Mouse (Mus musculus) 416B (cell line): ENCODE data around the gene Foxk1.
A peak's percentile ranks its signal among the peaks of the same experiment; 100 is the strongest.

Experiments used
- DNase-seq: peaks from one replicate; pipeline ENCODE4 v3.0.0; 2011; ENCODE audit warnings: low read depth

Foxk1 gene

DNA sequence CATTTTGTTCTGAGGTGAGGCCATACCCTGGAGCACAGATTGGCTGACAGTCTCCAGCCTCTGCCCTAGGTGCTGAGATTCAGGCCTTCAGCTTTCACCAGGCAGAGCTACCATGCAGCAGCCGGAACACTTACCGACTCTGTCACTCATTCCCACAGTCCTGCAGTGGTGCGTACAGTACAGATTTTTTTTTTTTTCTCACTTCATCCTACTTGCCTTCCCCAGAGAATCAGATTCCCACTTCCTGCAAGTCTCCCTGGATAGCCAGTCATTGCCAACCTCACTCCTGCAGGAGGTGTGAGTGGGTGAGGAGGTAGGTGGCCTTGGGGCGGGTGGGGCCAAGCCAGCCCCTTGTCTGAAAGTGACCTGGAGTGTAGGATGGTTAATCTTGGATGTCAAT, 19.0 kb downstream of the Foxk1 start:
- no peak for DNase-seq

DNA sequence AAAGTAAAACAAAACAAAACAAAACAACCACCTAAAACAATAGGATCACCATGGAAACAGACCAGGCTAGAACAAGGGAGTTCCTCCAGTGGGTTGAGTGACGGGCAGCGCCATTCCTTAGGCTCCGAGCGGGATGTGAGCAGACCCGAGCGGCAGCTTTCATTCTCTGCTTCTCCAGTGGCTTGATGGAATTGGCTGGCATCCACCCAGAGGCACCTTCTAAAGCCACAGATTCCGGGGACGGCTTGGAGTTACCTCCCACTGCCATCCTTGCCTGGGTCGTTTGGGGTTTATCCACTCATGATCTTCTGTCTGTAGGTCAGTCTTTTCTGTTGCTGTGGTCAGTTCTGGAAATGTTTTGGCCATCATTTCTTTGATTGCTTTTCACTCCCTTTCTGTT, 19.6 kb downstream of the Foxk1 start:
- no peak for DNase-seq

DNA sequence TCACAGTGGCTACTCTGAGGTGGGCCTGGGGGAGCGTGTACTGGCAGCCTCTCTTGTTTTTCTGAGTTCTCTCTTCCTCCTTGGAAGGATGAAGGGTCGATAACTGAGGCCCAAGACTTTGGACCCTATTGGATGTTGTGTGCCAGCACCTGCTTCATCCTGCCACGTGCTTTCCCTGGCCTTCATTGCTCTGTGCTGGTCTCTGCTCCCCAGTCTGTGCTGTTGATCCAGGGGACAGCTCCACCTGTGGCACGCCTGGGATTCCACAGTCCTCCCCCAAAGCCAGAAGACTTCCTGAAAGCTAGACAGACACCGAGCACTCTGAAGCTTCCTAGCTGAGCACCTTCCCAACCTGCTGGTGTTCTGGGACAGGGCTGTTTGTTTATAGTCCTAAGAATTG, 20.6 kb downstream of the Foxk1 start:
- no peak for DNase-seq

DNA sequence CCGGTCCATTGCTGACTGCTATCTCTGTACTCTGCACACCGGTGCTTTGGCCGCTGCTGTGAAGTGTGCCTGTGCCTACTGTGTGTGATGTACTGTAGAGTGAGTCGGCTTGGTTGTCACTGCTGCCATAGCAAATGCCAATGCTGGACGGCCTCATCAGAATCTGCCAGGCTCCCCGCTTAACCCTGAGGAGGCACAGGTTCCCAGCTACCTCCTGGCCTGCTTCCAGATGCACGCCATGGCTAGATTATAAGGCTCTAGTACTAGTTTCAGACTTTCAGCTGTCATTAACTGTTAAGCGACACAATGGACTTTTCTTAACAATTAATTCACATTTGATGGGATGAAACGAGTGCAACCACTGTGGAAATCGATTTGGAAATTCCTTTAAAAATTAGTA, 21.8 kb downstream of the Foxk1 start:
- no peak for DNase-seq

DNA sequence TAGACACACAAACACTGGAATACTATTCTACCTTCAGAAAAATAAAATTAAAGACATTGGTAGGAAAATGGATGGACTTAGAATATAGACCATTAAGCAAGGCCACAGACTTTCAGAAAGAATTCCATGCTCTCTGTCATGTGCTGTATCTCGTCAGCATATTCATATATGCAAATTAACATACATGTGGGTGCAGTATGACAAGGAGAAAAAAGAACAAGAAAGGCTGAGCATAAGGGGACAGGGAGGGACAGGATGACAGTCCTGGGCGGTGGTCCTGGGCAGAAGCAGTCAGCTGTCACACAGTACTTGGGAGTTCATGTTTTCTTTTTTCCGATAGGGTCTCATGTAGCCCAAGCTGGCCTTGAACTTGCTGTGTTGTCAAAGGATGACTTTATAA, 22.4 kb downstream of the Foxk1 start:
- DNase-seq = no peak

DNA sequence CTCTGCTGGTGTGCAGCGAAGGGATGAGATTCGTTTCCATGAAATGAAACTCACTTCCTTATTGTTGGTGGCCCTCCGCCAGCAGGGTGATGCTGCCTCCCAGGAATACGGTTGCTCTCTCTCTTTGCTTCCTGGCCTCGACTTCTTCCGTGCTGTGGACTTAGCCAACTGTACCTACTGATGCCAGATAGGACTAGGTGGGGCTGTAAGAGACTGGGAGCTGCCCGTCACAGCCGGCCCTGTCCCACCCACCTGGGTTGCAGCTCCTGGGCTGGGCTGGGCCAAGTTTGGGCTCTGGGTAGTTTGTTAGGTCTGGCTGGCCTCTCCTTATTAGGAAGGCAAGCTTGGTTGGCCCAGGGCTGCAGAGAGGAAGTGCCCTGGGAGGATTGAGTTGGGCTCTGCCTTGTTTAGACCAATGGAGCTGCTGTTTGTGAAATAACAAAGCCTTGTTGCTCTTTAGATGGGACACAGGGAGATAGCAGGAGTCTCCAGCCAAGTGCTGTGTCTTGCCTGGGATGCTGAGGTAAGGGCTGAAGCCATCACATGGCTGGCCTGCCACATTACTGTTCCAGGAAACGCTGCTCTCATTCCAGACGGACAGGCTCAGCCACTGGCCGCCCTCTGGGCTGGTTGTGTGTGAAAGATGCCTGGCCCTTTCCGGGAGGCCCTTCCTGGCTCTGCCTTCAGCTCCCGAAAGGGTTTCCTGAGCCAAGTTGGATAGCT, 23.5 kb downstream of the Foxk1 start:
- no peak for DNase-seq

DNA sequence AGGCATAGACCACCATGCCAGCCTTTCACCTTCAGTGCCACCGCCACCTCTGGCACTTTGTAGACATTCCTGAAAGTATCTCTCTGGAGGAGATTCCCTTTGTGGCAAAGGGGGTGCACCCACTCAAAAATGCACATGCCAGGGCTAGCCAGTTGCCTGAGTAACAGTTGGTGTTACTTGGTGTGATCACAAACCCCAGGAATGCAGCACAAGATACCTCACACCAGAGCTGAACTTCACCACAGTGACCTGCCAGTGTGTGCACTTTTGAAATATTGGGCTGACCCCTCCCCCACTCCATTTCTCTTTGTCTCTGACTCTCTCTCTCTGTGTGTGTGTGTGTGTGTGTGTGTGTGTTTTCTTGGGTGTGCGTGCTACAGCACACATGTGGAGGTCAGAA, 25.2 kb downstream of the Foxk1 start:
- no peak for DNase-seq

DNA sequence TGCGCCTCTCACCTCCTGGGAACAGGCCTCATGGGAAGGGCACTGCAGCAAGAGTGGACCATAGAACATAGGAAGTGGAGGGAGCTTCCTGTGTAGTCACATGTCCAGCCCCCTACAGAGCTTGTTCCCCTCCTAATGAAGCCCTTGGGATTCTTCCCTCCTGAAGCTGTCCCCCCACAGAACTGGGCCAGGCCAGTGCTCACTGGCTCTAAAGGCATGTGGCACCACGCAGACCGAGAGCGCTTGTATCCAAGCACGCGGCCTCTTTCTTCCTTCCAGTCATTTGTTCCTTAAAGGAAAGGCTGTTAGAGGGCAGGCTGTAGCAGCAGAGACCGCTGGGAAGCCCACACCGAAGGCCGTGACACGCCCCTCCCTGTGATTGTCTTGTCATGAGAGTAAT, 26.6 kb downstream of the Foxk1 start:
- DNase-seq = no peak

DNA sequence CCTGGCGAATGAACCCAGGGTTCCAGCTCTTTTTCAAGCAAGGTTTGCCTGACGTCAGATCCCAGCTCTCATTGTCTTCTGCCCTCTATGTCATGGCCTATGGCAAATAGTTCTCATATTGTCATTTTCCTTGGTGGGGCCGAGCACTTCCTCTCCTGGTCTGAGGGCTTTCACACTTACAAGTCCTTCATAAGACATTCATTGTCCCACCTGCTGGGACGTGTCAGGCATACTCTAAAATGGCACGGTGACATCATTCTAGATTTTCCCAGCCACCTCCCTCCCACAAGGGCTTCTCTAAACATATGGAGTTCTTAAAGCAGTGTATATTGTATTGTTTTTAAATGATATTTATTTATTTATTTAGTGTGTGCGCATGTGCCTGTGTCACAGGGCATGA, 27.4 kb downstream of the Foxk1 start:
- DNase-seq = no peak

DNA sequence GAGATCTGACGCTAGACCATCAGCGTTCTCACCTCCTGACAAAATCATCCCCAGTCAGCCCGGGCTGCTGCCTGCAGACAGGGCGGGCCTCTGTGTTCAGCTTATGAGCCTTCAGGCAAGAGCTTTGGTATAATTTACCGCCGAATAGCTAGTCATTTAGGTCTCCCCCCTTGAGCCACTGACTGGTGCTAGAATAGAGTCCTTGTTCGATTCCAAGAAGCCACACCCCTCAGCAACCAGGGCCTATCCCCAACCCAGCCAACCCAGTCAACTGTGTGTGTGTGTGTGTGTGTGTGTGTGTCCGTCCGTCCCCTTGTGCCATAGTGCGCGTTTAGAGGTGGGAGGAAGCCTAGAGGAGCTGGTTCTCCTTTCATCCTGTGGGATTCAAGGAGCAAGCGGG, 29.7 kb downstream of the Foxk1 start:
- DNase-seq = no peak

DNA sequence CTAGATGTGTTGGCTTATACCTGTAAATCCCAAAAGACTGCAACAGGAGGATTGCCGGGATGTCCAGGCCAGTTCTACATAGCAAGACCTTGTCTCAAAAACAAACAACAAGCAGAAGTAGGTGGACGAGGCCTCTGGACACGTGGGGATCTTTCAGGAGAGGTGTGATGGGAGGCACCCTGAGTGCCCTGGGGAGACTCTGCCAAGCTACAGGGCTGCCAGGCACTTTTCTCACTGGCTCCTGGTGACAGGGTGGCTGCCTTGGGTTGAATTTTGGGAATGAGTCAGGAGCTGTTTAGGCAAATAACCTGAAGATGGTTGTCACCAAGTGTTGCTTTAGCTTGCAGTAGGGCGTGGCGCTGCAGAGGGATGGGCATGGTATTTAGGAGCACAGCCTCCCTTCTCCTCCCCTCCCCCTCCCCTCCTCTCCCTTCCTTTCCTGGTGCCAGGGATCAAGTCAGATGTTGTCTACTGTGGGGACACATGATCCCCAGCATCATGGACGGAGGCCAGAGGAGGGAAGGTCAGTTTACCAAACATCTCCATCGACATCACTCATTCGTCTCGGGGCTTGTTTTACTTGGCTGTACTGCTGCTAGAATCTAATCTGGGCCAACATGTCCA, 30.6 kb downstream of the Foxk1 start:
- DNase-seq = no peak

DNA sequence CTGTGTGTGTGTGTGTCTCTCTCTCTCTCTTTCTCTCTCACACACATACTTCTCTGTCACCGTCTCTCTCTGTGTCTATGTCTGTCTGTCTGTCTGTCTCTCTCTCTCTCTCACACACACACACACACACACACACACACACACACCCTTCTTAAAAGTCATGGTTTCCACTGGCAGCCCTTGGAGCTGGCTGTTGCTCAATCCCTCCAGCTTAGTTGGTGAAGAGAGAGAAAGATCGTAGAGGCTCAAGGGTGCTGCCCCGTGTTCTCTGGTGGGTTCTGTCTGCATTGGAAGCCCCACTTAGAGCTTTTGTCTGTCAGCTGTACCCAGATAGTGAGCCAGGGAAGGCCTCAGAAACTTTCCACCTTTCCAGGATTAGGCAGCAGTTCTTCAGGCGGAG, 31.4 kb downstream of the Foxk1 start:
- no peak for DNase-seq

DNA sequence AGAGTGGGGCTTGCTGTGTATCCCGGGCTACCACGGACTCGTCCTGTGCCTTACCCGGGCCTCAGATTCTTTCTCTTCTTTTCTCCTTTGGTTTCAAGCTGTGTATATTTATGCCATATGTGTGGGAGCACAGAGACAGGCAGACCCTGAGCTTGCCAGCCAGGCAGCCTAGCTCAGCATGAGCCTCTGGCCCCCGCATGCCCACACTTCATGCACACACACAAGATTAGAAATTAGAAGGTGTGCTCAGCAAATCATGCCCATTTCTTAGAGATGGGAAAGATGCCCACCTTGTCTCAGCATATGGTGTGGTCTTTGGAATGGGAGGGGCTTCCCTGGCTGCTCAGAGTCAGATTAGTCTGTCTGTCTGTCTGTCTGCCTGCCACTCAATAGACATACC, 32.8 kb downstream of the Foxk1 start:
- DNase-seq = no peak

DNA sequence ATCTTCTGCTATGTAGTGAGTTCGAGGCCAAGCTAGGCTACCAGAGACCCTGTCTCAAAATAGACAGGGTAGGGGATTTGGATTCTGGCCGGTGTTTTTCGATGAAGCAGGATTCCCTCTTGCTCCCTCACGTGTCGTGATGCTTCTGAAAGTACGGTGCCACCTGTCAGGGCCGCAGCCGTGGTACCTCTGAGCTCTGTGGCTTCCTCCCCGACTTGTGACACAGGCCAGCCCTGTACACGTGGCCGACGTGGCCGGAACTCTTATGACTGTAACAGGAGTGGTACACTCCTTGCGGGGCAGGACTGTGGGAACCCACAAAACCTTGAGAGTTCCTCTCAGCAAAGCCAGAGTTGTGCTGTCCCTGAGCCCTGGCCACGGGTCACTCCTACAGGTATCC, 34.4 kb downstream of the Foxk1 start:
- no peak for DNase-seq

DNA sequence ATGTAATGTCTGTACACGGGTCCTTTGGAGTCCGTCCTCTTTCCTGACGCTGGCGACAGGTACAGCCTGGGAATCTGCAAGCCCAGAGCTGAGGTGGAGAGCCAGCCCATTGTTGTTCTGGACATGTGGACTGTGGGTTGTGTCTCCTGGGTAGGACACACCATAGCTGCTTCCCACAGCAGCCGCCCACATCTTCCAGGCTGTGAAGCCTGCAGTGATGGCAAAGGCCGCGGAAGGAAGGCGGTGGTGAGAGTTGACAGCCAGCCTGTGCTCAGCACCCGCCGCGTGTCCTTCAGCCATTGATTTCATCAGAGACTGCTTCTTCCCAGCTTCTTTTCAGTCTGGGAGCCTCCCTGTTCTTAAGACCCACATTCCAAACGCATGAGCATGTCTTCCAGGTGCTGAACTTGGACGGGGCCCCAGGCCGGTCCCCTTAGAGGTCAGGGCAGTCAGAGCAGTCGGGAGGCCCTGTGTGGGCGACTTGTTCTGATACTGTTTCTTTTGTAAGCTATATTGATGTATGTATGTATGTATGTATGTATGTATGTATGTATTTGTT, 37.2 kb downstream of the Foxk1 start:
- DNase-seq = no peak

DNA sequence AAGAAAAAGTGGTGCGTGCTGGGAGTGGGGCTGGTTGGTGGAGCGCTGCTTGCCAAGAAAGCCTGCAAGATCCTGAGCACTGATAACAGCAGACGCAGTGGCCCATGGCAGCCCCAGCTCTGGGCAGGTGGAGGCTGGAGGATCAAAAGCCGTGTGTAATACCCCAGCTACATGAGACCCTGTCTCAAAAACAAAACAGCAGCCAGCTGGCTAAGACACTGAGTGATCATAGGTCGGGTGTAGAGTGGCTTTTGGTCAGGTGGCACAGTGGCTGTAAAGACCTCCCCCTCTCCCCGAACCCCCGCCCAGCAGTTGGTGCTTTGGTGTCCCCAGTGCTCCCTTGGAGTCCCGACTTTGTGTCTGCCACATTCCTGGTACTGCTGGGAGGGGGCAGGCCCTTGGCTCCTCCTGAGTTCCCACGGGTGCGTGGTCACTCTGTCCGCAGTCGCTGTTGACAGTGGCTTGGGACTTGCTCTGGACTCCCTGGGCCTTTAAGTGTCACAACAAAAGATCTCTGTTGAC, 38.7 kb downstream of the Foxk1 start:
- peak; percentile 48 for DNase-seq

DNA sequence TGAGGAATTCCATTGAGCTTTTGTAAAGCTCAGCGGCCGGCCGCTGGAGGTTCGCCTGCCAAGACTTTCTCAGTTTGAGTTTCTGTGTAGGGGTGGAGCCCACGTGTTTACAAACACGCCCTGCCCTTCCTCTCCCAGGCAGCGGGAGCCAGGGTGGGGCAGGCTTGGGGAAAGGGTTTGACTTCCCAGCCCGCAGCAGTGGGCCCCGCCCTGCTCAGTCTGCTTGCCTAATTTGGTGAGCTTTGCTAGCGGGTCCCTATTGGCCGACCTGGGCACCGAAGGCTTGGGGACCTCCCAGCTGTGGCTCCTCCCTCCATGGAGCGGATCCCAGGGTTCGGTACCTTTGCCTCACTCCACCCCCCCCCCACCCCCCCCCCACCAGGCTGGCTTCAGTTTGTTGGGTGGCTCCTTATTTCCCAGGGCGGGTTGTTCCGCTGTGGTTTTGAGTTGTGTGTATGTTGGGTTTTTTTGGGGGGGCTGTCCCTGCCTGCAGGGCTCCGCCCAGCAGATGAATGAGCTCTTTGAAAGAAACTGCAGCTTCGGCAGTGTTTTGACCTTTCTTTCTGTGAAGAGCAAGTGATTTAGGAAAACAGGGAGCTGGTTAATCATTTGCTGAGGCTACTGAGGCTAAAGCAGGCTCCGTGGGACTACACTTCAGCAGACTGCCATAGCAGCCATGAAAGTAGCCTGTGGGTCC, 39.3 kb downstream of the Foxk1 start:
- peak; percentile 99 for DNase-seq

DNA sequence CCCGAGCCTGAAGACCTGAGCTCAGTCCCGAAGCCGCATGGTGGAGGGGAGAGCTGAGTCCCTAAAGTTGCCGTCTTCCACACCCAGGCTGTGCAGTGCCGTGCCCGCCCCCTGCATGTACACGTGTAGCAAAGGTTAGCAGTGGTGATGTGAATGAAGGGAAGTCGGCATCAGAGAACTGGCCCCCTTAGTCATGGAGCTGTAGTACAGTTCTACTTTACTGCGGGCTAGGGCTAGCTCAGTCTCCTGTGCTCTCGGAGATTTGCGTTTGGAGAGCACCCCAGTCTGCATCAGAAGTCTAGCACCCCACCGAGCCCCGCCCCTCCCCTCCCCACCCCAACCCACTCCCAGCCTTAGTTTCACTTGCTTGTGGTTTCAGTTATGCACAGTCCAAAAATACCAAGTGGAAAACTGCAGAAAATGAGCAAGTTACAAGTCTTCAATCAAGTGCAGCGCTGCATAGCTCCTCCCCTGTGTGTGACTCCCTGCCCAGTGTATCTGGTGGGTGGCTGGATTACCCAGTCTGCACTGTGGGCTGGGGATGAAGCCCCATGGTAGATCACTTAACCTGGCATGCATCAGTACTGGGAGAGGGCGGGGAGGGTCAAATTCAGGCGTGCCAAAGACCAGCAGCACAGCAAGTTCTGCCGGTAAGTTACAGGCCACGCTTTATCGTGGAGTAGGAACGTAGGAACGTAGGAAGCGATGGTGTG, 40.2 kb downstream of the Foxk1 start:
- DNase-seq = peak; percentile 62

DNA sequence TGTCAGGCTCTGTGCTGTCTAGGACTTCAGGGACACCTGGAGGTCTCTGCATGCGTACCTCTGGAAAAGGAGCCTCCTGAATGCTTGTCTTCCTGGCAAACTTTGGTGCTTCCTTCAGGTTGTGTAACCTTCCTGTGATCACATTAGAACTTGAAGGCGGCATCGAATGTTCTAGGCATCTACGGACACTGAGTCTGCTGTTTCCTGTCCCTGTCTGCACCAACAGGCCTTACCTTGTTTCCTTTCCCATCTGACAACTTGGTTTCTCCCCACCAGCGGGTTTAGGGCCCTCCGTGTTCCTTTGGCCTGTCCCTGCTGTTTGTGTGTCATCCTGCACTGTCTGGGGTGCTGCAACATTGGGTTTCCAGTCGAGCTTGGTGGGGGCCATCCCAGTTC, 40.7 kb downstream of the Foxk1 start:
- peak; percentile 39 for DNase-seq

DNA sequence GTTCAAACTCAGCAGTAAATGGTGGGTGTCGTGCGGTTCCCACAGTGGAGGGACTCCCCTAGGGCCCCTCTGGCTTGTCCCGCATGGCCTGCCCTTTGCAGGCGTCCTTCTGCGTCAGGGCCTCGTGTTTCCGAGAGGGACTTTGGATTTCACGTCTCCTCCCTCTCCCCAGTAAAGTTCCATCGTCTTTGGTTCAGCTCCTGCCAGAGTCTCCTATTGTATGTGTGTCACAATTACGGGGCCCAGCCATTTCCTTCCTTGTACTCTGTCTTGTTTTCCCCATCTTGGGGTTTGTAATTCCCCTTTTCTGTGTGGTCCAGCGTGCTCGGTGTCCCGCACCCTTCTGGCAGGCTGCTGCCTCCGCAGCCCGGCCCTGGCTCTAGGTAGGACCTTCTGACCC, 42.2 kb downstream of the Foxk1 start:
- no peak for DNase-seq

DNA sequence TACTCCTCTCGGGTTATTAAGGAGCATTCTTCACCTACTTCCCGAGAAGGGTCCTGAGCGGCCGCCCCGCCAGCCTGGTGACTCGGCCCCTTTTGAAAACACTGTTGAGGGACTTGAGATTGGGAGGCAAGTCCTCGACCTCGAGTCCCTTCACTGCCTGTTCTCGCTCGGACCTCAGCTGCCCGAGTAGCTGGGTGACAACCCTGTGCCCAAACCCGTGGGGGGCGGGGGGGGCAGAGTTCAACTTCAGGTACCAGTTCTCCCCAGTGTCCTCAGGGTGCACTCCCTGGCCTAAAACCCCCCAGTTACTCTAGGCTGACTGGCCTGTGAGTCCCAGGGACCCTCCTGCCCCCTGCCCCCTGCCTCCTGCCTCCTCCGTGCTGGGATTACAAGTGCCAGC, 42.7 kb downstream of the Foxk1 start:
- no peak for DNase-seq

DNA sequence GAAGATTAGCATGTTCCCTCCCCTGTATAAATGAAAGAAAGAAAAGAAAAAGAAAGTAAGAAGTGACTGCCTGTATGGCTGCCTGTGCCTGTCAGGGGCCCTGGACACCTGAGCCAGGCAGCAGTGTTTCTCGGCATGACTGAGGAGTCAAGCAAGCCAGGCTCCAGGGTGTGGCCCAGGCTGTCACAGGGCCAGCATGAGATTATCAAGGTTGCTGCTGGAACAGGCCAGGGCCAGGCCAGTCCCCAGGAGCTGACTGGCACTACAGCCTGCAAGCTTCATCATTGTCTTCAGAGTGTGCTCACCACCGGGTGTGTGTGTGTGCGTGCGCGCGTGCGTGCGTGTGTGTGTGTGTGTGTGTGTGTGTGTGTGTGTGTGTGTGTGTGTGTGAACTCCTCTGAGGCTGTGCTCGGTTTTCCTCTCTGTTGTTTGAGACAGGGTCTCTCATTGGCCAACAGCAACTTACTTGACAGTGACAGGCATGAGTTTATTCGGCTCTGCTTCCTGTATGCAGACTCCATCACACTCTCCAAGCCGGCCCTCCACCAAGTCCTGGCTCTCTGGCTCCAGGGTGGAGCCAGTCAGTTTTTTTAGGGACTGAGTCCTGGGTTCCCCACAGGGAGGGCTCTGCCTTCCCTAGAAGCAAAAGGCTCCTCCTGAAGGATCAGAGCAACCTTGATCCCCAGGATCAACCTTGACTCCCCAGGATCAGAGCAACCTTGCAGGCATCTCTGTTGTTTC, 43.7 kb downstream of the Foxk1 start:
- no peak for DNase-seq
